Mouse (Mus musculus) adrenal gland, postnatal 25 days (tissue): Measurements from ENCODE around the gene F12. TPM values are rescaled to one million over a fixed set of nuclear protein-coding genes. Genes with fewer than 3 reads are reported as not detected.
A peak's percentile ranks its signal among the peaks of the same experiment; 100 is the strongest.

Experiments
- DNase-seq: peaks from one replicate; pipeline ENCODE4 v3.0.0; 2021; ENCODE audit warnings: mixed read lengths
- total RNA-seq: library from RNA; stranded (reverse); gene quantifications from 2 replicates; pipeline ENCODE4 v1.2.3, GENCODE M21; 2021

The F12 gene
- total RNA-seq, 1 experiment from 2014 or later = 0.15 TPM

- no peak for DNase-seq
Measured at GRCm38 (mm10) chr13:55413333-55413732, 13.3 kb downstream of the F12 start.

DNA sequence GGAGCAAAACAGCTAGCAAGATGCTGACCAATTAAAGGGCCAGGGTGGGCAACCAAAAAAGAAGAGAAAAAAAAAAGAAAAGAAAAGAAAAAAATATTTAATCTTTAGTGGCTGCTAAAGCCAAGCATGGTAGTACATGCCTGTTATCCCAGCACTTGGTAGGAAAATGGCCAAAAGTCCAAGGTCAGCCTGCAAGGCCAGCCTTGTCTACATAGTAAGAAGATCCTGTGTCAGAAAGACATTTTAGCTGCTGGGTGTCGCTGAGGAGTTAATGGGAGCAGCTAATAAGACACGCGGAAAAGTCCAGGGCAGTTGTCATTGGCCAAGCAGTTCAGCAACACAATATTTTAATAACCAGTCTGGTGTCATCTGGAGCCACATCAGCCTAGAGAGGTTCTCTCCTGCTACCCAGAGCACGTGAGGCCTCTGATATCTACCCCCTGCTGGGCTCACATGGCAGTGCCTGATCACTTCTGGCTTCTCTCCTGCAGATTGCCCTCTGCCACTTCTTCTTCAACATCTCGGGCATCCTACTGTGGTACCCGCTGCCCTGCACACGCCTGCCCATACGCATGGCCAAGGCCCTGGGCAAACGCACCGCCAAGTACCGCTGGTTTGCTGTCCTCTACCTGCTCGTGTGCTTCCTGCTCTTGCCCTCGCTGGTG lies 13.8 kb downstream of the F12 start:
- DNase-seq = no peak

GRCm38 (mm10) chr13:55411826-55412225 lies 14.8 kb downstream of the F12 start:
- no peak for DNase-seq

DNA sequence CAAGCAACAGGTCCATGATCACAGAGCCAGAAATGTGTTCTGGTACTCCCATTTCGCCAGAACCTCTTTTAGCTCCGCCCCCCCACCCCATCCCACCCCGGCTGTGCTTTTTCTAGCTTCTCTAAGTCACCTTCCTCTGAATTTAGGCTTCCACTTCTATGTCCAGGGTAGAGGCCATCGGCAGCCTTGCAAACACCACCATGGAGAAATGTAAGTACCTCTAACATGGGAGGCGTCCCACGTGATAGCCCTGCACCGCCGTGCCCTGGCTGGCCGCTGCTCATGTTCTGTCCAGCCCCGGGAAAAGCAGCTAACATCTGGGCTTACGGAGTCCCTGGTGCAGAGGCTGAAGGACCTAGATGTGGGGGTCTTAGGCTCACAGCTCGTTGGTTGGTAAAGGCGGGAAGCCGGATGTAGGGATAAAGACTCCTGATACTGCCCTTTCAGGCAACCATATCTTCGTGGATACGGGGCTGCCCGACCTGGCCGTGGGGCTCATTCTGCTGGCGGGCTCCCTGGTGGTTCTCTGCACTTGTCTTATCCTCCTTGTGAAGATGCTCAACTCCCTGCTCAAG lies 18.0 kb downstream of the F12 start:
- DNase-seq = no peak

DNA sequence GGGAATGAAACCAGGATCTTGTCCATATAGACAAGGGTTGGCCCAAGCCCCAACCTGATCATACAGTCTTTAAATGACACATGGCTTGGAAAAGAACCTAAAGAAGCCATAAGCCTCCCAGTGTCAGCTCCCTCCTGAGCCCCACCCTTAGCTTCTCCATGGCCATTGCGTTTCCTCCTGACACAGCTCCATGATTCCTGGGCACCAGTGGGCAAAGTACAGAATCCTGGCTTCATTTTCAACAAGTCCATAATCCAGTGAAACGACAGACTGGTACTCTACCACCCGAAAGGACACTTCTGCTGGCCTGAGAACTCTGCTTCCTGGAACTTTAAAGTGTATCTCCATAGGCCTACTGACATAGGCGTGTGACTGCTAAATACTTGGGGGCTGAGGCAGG lies 19.3 kb downstream of the F12 start:
- DNase-seq = no peak

- DNase-seq = no peak
Measured at GRCm38 (mm10) chr13:55405783-55406390, 20.7 kb downstream of the F12 start.

- DNase-seq = peak; percentile 71
Measured at GRCm38 (mm10) chr13:55404853-55405782, 21.5 kb downstream of the F12 start.

DNA sequence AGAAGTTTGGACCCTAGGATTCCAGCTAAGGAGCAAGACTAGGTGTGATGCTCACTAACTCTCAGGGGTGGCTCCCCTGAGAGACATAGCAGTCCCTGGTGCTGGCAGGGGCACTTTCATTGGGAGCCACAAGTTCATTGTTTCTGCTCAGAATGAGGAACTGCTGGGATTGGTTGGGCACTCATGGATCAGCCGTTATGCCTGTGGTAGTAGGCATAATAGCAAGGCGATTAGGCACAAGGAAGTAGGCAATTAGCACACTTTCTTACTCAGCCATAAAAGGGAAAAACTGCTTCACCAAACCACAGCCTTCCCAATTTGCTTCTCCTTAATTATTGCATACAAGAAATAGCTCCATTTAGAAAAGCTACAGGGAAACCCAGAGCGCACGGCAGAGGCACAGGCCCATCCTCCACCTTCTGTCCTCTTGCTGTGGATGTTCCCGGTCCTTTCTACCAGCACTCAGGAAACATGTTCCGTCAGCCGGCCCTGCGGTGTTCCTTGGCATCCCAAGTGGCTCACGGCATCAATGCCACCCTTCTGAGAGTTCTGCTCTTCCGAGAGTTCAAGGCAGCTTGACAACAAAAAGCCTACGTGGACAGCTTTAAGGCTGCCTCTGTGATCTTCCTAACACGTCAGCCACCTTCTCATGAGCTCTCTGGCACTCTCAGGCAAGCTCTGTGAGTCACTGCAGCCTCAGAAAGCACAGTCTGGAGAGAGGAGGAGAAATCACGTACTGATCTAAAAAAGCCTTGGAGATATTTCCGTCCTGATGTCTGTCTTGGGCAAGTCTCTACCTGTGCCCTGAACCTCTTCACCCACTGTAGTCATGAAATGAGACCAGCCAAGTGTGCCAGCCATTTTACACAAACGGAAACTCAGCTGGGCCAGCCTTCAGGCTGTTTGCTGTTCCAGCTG lies 22.4 kb downstream of the F12 start:
- no peak for DNase-seq

DNA sequence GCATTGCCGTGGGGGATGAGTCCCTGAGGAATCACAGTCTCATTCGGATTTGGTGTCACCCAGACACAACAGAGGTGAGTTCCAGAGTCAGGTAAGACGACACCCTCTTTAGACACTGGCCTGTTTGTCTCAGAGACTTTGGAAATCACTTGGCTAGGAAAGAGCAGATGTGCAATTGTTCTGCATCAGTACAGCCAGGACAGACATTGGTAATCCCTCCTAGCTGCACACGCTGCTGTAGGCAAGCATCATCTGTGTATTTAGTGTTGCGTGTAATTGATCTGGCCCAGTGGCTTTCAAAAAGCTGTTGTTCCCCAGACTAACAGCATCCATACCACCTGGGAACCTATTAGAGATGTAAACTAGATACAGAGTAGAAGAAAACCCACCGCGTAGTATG lies 23.3 kb downstream of the F12 start:
- DNase-seq = no peak

- no peak for DNase-seq
Measured at GRCm38 (mm10) chr13:55400039-55400346, 26.6 kb downstream of the F12 start.

- no peak for DNase-seq
Measured at GRCm38 (mm10) chr13:55399300-55400038, 27.1 kb downstream of the F12 start.

- DNase-seq = no peak
Measured at GRCm38 (mm10) chr13:55398088-55398487, 28.5 kb downstream of the F12 start, which contains the start of gene Slc34a1. Slc34a1 (plus strand) TSS chr13:55398187.

DNA sequence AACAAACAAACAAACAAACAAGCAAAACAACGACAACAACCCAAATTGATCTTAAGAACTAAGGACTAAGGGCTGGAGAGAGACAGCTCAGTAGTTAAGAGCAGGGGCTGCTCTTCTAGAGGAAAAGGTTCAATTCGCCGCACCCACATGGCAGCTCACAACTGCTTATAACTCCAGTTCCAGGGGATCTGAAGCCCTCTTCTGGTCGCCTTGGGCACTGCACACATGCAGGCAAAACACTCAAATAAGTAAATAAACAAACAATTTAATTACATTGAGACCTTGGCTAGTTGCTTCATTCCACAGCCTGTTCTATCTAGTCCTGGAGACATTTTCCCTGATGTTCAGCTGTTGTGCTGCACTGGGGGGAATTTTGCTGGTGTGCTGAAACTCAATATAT lies 33.7 kb downstream of the F12 start:
- no peak for DNase-seq

- no peak for DNase-seq
Measured at GRCm38 (mm10) chr13:55391626-55392029, 35.0 kb downstream of the F12 start.

DNA sequence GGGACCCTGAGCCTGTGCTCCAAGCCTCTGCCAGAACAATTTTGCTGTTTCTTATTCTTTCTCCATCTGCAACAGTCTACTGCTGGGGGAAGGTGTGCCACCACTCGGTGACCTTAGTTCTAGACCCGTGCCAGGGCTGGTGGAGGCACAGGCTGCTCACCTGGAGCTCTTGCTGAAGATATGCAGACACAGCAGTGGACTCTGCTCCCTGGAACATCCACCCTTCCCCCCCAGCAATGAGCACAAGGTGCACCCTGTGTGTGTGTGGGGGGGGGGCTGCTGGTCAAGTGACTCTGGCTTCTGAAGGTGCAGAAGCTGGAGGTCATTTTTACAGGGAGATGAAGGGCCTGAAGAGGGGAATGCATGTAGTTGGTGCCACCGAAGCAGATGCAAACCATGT lies 35.9 kb downstream of the F12 start:
- no peak for DNase-seq

- no peak for DNase-seq
Measured at GRCm38 (mm10) chr13:55381790-55382189, 44.8 kb downstream of the F12 start.

DNA sequence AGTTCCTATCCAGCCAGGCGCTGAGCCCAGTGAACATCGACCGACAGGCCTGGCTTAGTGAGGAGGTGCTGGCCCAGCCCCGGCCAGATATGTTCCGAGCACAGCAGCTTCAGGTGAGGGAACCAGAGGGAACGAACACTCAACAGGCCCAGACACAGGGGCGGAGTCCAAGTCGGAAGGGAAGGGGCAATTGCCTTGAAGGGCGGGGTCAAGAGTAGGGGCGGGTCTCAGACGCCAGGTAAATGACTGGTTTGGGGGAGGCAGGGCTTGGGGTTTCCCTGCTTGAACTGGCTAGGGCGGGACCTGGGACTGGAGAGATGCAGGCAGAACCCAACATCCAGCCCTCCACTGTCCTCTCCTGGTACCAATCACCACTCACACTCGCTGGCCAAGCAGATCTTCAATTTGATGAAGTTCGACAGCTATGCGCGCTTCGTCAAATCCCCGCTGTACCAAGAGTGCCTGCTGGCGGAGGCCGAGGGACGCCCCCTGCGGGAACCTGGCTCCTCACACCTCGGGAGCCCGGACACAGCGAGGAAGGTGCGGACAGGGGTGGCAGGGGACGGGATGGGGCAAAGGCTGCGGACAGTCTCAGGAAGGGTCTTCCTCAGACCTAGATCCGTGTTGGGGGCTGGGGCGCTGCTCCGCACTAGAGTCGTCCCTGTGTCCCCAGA lies 47.5 kb downstream of the F12 start:
- no peak for DNase-seq

GRCm38 (mm10) chr13:55375877-55376276 lies 50.7 kb downstream of the F12 start:
- no peak for DNase-seq

GRCm38 (mm10) chr13:55374206-55374924 lies 52.2 kb downstream of the F12 start:
- DNase-seq = no peak

- DNase-seq = no peak
Measured at GRCm38 (mm10) chr13:55371740-55372139, 54.9 kb downstream of the F12 start.
